Mouse (Mus musculus) heart, embryonic 16.5 days (tissue): Measurements from ENCODE around the gene Tomt. TPM values are rescaled to one million over a fixed set of nuclear protein-coding genes. Genes with fewer than 3 reads are reported as not detected.
"Not testable (repeated sequence)": the region's sequence is repeated elsewhere in the genome, so short reads cannot be mapped to it uniquely, and the experiment has no call there.

Experiments used
- ATAC-seq: fragments of 200-750 bp; cut with Nextera tagmentation; replicated peaks from 2 replicates; pipeline ENCODE4 v1.8.0; 2017; ENCODE audit warnings: moderate number of reproducible peaks; ENCODE audit not compliant: insufficient read depth, low FRiP score; ENCODE audit errors: extremely low read depth
- H3K27ac ChIP-seq: fragments of 300-500 bp; sonication (generic); 2 replicates; pipeline ENCODE4 v1.5.1; 2014; ENCODE audit warnings: mild to moderate bottlenecking, low read length, control low read depth, moderate library complexity
- H3K27me3 ChIP-seq: fragments of 300-500 bp; sonication (generic); 2 replicates; pipeline ENCODE4 v1.6.1; 2014; ENCODE audit warnings: low read length, mixed read lengths; ENCODE audit not compliant: control insufficient read depth, insufficient read depth
- H3K36me3 ChIP-seq: fragments of 300-500 bp; sonication (generic); 2 replicates; pipeline ENCODE4 v1.6.1; 2014; ENCODE audit not compliant: control insufficient read depth, insufficient read depth
- H3K4me1 ChIP-seq: fragments of 300-500 bp; sonication (generic); 2 replicates; pipeline ENCODE4 v1.6.1; 2014; ENCODE audit warnings: low read length, mixed read lengths; ENCODE audit not compliant: control insufficient read depth, insufficient read depth
- H3K4me2 ChIP-seq: fragments of 300-500 bp; sonication (generic); 2 replicates; pipeline ENCODE4 v1.6.1; 2014; ENCODE audit warnings: low read depth, mild to moderate bottlenecking, control low read depth, low read length
- H3K4me3 ChIP-seq: fragments of 300-500 bp; sonication (generic); 2 replicates; pipeline ENCODE4 v1.5.1; 2014; ENCODE audit warnings: mild to moderate bottlenecking, control low read depth, low read length
- H3K9ac ChIP-seq: fragments of 300-500 bp; sonication (generic); 2 replicates; pipeline ENCODE4 v1.6.1; 2014; ENCODE audit warnings: low read length, control low read depth
- H3K9me3 ChIP-seq: fragments of 300-500 bp; sonication (generic); replicated peaks from 2 replicates; pipeline ENCODE4 v1.6.1; 2016; ENCODE audit warnings: low read length; ENCODE audit not compliant: control insufficient read depth
- WGBS: fragments of 180-500 bp; shearing (Covaris S2); extraction: QIAGEN DNeasy Blood & Tissue Kit; methylation state at CpG from one replicate; pipeline ENCODE4 v1.1.7; 2014; 5-methylcytosine and 5-hydroxymethylcytosine counted together
- polyA plus RNA-seq: library from polyadenylated mRNA; unstranded; fragments of >200 nt; fragmentation: Nextera tagmentation; extraction: Ambion mirVana; gene quantifications from 2 replicates; pipeline ENCODE4 v1.2.1, GENCODE M21; 2015

Tomt gene
- 0.14 TPM in 1 of 2 replicates, not detected in the other for polyA plus RNA-seq

DNA sequence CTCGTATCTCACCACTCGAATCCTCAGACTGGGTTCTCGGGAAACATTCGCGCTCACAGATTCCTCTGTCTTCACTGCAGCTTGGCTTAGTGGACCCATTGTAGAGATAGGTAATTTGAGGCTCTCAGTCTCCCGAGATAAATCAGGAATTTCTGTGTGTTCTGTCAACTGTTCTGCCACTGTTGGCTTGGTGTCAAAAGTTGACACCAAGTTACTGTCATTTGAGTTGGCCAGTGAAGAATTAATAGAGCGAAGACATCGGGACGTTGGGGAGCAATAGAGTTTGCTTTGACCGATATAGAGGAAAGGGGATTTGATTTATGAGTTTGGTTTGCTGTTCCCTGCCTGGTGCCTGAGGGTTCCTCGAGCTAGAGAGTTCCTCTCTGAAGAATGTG is at the start of gene Tomt:
Gene Tomt (minus strand): TSS at position 73 of the 395 bp plus-strand sequence.
- peak within 1 kb of the TSS; percentile 94 for H3K9ac ChIP-seq
- peaks cover 15% of the 10 kb centered on the region for H3K4me1 ChIP-seq
- H3K4me2 ChIP-seq, result peak within 1 kb of the TSS; percentile 83
- peak within 1 kb of the TSS; percentile 86 for H3K4me3 ChIP-seq
- H3K9me3 ChIP-seq, result no peaks in the 10 kb centered on the region; the same call in 1 of the 2 replicates
- WGBS, result 10% methylated on average over 11 of the region's 11 CpGs
- H3K27ac ChIP-seq, result peak within 1 kb of the TSS; percentile 98
- ATAC-seq, result no peak
- H3K27me3 ChIP-seq, result no peaks in the 10 kb centered on the region
- peaks cover 12% of the 10 kb centered on the region; the same call in 1 of the 2 replicates for H3K36me3 ChIP-seq

DNA sequence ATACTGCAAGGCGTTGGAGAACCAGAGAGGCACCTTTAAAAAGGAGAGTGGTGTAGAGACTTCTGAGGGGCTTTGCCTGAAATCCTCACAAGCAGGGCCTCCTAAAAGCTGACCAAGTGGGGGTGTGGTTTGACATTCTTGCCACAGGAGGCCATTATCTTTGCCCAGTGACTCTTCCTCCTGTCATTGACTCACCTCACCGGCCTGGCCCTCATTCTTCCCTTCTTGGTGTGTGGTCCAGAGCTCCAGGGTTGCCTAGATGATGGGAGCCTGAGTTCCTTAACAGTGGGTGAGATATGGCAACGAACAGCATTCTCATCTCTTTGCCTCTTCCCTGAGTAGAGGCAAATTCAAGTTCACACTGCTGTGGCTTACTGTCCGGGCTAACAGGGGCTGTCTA is 49.7 kb upstream of the Tomt start:
- Histone ChIP-seq H3K9ac (no peak overlapping the region), H3K4me1 (peaks cover 8% of the 10 kb centered on the region; the same call in 1 of the 2 replicates), H3K27me3 (no peaks in the 10 kb centered on the region), H3K9me3 (no peaks in the 10 kb centered on the region), H3K4me3 (no peak overlapping the region), H3K36me3 (no peaks in the 10 kb centered on the region), H3K27ac (no peak overlapping the region), H3K4me2 (no peak overlapping the region)
- no peak for ATAC-seq
- WGBS, result 53% methylated on average over 4 of the region's 4 CpGs

GRCm38 (mm10) chr7:101955276-101955675 is 49.1 kb upstream of the Tomt start:
- Histone ChIP-seq H3K27me3 (no peaks in the 10 kb centered on the region), H3K4me1 (peaks cover 8% of the 10 kb centered on the region; the same call in 1 of the 2 replicates), H3K9ac (no peak overlapping the region), H3K4me3 (no peak overlapping the region), H3K9me3 (no peaks in the 10 kb centered on the region), H3K27ac (no peak overlapping the region), H3K4me2 (no peak overlapping the region), H3K36me3 (no peaks in the 10 kb centered on the region)
- 85% methylated on average over 2 of the region's 2 CpGs for WGBS
- no peak for ATAC-seq

DNA sequence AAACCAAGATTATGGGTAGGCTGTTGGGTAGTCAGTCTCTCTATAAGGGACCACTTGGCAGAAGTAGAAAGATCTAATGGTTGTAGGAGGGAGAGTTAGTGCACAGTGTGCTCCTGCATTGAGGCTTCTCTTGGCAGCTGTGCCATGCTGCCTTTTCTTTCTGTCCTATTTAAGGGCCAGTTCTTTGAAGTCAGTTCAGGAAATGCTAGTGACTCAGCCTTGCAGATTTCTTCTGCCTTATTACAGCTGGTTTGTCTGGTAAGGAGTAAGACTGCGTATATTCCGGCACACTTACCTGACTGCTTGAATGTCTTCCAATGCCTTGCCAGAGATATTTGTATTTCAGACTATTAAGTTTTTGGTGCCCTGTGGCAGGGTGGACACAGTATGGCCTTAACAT is 48.0 kb upstream of the Tomt start:
- no peak overlapping the region for H3K4me2 ChIP-seq
- peaks cover 5% of the 10 kb centered on the region; the same call in 1 of the 2 replicates for H3K4me1 ChIP-seq
- H3K4me3 ChIP-seq, result no peak overlapping the region
- no peaks in the 10 kb centered on the region for H3K9me3 ChIP-seq
- WGBS, result 86% methylated on average over 2 of the region's 2 CpGs
- no peak overlapping the region for H3K9ac ChIP-seq
- H3K27ac ChIP-seq, result no peak overlapping the region
- no peaks in the 10 kb centered on the region for H3K27me3 ChIP-seq
- no peak for ATAC-seq
- no peaks in the 10 kb centered on the region for H3K36me3 ChIP-seq

- 45% methylated on average over 2 of the region's 2 CpGs for WGBS
- ATAC-seq, result no peak
- H3K36me3 ChIP-seq, result no peaks in the 10 kb centered on the region
- H3K27ac ChIP-seq, result no peak overlapping the region
- peaks cover 5% of the 10 kb centered on the region; the same call in 1 of the 2 replicates for H3K4me1 ChIP-seq
- no peak overlapping the region for H3K9ac ChIP-seq
- no peaks in the 10 kb centered on the region for H3K27me3 ChIP-seq
- H3K4me2 ChIP-seq, result no peak overlapping the region
- no peak overlapping the region for H3K4me3 ChIP-seq
- H3K9me3 ChIP-seq, result no peaks in the 10 kb centered on the region
Observed at GRCm38 (mm10) chr7:101952098-101952497, 45.9 kb upstream of the Tomt start.

- no peaks in the 10 kb centered on the region for H3K36me3 ChIP-seq
- no peak for ATAC-seq
- WGBS, result 61% methylated on average over 1 of the region's 1 CpGs
- peaks cover 5% of the 10 kb centered on the region; the same call in 1 of the 2 replicates for H3K4me1 ChIP-seq
- no peak overlapping the region for H3K4me2 ChIP-seq
- H3K9ac ChIP-seq, result no peak overlapping the region
- H3K27me3 ChIP-seq, result no peaks in the 10 kb centered on the region
- H3K4me3 ChIP-seq, result no peak overlapping the region
- no peaks in the 10 kb centered on the region for H3K9me3 ChIP-seq
- H3K27ac ChIP-seq, result no peak overlapping the region; the same call in 1 of the 2 replicates
Observed at GRCm38 (mm10) chr7:101951648-101952047, 45.5 kb upstream of the Tomt start.

DNA sequence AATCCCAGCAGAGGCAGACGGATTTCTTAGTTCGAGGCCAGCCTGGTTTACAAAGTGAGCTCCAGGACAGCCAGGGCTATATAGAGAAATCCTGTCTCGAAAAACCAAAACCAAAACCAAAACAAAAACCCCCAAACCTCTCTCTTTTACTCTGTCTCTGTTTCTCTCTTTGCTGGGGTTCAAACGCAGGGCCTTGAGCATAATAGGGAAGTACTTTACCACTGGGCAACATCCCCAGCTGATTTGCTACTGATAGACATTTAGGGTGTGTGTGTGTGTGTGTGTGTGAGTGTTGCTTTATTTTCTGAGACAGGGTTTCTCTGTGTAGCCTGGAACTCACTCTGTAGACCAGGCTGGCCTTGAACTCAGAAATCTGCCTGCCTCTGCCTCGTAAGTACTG is 42.8 kb upstream of the Tomt start:
- WGBS, result 87% methylated on average over 5 of the region's 5 CpGs
- H3K9ac ChIP-seq, H3K4me3 ChIP-seq, H3K36me3 ChIP-seq, H3K27me3 ChIP-seq, H3K4me1 ChIP-seq, ATAC-seq, H3K9me3 ChIP-seq, H3K27ac ChIP-seq, H3K4me2 ChIP-seq: not testable (repeated sequence)

DNA sequence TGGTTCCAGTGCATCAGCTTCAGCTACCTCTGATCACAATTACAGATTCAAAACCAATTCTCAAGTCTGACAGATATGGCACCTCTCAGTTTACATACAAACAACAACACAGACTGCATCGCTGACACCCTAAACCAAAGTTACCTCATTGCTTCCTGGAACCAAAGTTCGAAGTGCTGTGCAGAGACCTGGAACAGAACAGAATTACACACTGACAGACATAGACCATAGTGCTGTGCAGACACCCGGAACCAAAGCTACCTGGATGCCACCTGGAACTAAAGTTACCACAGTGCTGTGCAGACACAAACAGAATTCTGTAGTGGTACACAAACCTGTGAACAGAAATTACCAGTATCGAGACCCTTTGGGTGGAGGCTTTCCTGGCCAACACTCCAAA is 33.6 kb upstream of the Tomt start:
- H3K4me1 ChIP-seq, result peaks cover 11% of the 10 kb centered on the region
- H3K9me3 ChIP-seq, result no peaks in the 10 kb centered on the region
- WGBS, result 91% methylated on average over 4 of the region's 4 CpGs
- ATAC-seq, result no peak
- H3K4me3 ChIP-seq, result no peak overlapping the region
- no peaks in the 10 kb centered on the region for H3K36me3 ChIP-seq
- no peak overlapping the region for H3K27ac ChIP-seq
- no peaks in the 10 kb centered on the region for H3K27me3 ChIP-seq
- no peak overlapping the region for H3K9ac ChIP-seq
- no peak overlapping the region for H3K4me2 ChIP-seq

DNA sequence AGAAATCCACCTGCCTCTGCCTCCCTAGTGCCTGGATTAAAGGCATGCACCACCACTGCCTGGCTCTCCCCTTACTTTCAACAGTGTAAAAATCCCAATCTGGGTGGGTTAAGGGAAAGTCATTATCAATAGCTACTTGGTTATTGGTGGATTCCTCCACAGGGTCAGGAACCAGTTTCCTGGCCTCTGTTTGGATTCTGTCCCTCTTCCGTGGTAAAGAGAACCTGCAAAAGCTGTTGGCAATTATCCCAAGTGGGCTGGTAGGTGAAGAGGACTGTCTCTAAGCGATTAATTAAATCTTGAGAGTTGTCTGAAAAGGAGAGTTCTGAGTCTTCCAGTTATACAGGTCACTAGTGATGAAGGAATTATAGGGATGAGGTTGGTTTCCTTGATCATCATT is 32.2 kb upstream of the Tomt start:
- H3K36me3 ChIP-seq, result no peaks in the 10 kb centered on the region
- no peak overlapping the region for H3K4me2 ChIP-seq
- WGBS, result 83% methylated on average over 2 of the region's 2 CpGs
- no peak for ATAC-seq
- H3K27ac ChIP-seq, result no peak overlapping the region
- H3K9ac ChIP-seq, result no peak overlapping the region
- no peaks in the 10 kb centered on the region for H3K9me3 ChIP-seq
- no peak overlapping the region for H3K4me3 ChIP-seq
- H3K4me1 ChIP-seq, result peaks cover 14% of the 10 kb centered on the region
- H3K27me3 ChIP-seq, result no peaks in the 10 kb centered on the region
